Mouse (Mus musculus): ENCODE results near the gene Fam171a1. TPM values are rescaled to one million over a fixed set of nuclear protein-coding genes. Genes with fewer than 3 reads are reported as not detected.

The Fam171a1 gene
- total RNA-seq, 2 experiments from 2014 or later: 27.7 to 29.7 TPM

- no peak for DNase-seq
Measured at GRCm38 (mm10) chr2:3135297-3135684, 21.3 kb downstream of the Fam171a1 start.

- peak in 1 of 2 experiments; percentile 33 for DNase-seq
Measured at GRCm38 (mm10) chr2:3138308-3138707, 24.3 kb downstream of the Fam171a1 start.

DNA sequence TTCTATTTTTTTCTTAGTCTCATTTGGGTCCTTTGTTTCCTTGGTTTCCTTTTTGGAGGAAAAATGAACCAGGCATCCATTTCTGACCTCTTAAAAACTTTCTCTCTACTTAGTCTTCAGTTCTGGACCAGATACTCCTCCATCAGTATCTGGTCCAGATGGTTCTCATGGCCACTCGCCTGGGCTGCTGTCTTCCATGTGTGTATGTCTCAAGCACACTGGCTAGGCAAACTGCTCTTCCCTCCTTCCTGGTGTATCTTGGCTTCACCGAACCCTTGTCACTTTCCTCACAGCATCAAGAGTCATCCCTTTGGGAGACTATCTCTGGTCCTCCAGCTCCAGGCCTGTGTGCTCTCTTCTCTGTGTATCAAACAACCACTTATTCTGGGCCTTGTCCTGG lies 25.0 kb downstream of the Fam171a1 start:
- DNase-seq: no peak

DNA sequence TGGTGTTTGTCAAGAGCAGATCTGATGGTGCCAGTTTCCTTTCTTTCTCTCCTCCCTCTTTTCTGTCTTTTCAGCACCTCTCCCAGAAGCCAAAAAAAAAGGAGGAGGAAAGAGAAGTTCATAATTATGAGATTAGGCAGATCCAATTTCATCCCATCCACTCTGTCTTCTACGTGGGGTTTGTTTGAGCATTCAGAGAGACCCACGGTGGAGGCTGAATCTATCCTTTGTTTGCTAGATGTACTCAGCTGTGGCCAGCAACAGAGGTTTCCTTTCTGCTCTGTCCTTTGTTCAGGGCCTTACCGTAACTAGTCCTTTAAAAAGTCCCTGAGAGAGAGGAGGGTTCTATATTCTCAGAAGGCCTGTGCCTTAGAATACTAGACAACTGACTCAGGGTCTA lies 25.6 kb downstream of the Fam171a1 start:
- no peak for DNase-seq

GRCm38 (mm10) chr2:3140585-3140984 lies 26.6 kb downstream of the Fam171a1 start:
- DNase-seq: no peak

DNA sequence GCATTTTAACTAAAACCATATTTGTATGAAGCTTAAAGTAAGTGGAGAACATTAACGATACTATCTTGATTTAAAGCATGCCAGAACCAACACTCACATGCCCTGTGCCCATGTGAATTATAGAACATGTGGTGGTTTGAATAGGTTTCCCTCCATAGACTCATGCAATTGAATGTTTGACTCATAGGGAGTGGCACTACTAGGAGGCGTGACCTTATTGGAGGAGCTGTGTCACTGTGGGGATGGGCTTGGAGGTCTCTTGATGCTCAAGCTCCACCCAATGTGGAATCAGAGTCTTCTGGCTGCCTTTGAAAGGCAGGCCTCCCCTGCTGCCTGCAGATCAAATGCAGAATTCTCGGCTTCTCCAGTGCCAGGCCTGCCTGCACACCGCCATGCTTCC lies 27.8 kb downstream of the Fam171a1 start:
- DNase-seq: no peak

DNA sequence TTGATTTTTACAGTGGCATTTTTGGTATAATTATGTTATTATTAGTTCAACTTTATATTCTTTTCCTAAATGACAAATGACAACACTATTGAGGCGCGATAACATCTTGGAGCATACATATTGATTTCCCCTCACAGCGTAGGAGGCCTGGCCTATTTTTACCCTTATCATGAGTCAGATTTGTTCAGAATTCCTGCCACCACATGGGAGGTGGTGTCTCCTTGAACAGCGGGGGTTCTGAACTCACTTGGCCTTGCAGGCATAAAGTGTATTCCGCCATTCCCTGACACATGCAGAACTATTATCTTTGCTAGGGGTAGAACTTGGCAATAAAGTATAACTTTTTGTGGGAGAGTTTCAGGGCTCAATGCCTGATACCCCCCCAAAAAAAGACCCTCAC lies 30.3 kb downstream of the Fam171a1 start:
- DNase-seq: peak; percentile 60 to 62

DNA sequence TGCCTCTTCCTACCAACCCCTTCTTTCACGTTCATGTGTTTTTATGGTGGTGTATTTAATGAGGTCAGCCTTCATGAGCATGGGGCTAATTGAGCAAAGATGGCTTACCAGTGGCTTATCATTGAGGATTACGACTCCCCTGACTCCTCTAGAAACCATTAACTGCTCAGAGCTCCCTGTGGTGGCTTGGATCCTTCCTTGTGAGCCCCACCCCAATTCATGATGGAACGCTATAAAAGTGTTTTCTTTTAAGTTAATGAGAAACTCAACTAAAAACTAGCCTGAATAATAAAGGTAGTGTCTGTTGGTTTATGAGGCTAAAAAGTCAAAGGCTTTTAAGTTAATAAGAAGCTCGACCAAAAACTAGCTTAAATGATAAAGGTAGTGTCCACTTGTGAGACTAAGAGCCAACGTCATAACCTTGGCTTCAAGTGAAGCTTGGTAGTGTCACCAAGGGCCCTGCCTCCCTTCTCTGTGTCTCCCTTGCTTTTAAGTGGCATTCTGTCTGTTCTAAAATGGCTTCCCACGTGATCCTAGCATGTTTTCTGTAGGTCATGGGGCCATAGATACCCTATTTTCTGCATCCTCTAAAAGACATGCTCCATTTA lies 33.6 kb downstream of the Fam171a1 start:
- DNase-seq: no peak

GRCm38 (mm10) chr2:3148731-3149130 lies 34.7 kb downstream of the Fam171a1 start:
- DNase-seq: no peak

DNA sequence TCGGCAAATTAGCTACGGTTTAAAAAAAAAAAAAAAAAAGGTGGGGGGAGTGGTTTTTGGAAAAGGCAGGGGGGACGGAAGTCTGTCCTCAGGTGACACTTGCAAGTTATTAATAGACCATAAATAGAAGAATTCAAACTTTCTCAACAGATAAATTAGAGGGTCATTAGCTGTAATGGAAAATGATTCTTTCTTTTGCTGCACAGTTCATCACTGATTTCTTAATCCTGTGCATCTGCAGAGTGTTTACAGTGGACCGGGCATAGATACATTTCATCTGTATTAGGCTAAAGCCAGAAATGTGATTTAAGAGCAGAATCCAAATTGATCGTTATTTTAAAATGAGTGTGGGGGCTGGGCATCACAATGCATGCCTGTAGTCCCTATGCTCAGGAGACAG lies 36.3 kb downstream of the Fam171a1 start:
- DNase-seq: no peak

DNA sequence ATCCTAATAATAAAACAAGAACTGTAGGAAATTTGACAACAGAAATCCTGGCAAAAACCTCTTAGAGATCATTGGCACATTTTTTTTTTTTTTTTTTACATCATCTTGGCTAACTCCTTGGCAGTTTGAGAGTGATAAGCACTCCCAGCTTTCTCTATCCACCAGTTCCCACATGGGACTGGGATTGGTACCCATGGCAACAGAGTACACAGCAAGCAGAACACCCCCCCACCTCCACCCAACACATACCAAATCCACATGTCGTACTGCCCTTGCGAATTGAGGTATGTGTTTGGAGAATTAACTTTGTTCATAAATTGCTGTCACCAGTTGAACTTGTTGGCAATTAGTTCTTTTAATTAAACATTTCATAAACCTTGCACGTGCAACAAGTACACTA lies 37.3 kb downstream of the Fam171a1 start:
- no peak for DNase-seq

GRCm38 (mm10) chr2:3154091-3154665 lies 40.2 kb downstream of the Fam171a1 start:
- no peak for DNase-seq

DNA sequence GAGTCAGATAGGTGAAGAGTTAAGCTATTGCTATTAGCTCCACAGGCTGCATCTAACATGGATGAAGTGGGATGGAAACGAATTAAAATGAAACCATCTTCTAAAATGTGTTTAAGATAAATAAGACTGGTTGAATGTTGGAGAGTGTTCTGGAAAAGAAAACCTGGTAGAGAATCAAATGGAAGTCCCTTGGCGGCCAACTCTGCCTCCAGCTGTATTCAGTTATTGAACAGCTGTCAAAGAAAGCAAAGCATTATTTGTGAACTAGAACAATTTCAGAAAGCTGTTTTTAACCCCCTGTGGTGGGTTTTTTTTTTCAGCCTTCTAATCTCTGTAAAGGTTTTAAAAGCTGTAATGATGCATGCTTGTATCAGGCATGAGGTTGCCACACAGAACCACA lies 41.0 kb downstream of the Fam171a1 start:
- no peak for DNase-seq

GRCm38 (mm10) chr2:3157030-3157429 lies 43.0 kb downstream of the Fam171a1 start:
- no peak for DNase-seq

GRCm38 (mm10) chr2:3157661-3158344 lies 43.8 kb downstream of the Fam171a1 start:
- peak in 1 of 2 experiments; percentile 31 for DNase-seq

DNA sequence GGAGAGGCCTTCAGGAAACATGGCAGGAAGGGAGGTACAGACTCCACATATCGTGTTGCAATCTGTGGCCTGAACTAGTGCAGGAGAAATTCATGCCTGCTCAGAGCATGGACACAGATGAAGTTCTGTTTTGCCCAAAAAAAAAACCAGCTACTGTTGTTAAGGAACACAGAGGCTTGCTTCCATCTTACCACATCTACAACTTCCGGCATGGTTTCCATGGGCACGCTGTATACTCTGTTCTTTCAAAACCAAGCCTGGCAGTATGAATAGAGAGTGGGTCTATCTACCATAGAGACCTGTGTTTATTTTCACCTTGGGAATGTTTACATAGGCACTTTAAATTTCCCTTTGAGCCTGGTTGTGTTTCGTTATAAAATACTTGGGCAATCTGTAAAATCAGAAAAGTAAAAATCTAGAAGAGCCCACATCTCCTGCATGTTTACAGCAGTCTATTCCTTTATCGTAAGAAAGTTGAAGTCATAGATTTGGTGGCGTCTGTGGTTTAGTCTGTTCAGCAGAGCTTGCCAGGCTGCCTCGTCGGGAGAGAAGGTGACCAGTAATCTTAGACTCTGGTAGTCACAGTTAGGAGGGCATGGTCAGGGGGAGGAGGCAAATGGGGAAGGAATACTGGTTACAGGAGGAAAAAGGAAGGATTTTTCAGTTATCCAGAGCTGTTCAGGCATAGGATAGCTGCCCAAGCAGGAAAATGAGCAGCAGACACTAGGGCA lies 44.8 kb downstream of the Fam171a1 start:
- no peak for DNase-seq

DNA sequence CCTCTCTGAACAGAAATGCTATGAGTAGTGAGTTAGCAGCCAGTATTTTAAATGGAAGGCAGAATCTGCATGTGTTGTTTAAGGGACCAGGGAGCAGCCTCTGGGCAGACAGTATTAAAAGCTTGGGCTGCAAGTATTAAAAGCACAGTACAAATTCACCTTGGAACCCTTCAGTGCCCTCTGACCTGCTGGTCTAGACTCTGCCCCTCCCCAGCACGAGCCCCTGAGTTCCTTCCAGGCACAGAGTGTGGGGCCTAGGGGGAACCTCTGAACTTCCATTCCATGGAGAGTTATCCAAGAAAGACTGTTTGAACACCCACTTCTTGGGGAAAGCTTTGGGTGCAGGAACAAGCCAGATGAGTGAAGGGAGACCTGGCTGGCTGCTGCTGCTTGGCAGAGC lies 47.6 kb downstream of the Fam171a1 start:
- DNase-seq: no peak

GRCm38 (mm10) chr2:3163501-3164076 lies 49.6 kb downstream of the Fam171a1 start:
- DNase-seq: no peak

DNA sequence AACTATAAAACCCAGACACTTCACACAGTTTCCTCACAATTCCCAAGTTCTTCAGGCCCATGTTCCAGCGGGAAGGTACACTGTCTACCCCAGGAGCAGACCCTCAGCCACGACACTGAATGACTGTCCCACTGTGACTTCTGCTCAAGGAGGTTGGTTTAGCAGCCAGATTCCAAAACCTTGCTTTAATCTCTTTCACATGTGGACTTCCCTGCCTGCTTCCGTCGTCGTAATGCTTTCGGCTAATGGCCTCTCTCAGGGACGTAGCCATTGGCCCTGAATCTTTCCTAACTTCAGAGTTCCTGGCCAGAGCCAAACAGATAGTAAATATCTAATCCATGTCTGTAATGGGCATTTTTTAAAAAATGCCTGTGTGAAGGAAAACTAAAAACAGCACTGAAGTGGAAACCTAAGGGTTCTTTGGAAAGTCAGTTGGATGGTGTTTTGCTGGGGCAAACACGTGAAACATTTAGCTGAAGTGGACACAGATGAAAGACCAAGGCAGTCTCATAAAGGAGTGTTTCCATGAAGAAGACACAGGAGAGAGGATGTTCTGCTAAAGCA lies 51.1 kb downstream of the Fam171a1 start:
- DNase-seq: no peak

GRCm38 (mm10) chr2:3165890-3166605 lies 52.0 kb downstream of the Fam171a1 start:
- DNase-seq: no peak

DNA sequence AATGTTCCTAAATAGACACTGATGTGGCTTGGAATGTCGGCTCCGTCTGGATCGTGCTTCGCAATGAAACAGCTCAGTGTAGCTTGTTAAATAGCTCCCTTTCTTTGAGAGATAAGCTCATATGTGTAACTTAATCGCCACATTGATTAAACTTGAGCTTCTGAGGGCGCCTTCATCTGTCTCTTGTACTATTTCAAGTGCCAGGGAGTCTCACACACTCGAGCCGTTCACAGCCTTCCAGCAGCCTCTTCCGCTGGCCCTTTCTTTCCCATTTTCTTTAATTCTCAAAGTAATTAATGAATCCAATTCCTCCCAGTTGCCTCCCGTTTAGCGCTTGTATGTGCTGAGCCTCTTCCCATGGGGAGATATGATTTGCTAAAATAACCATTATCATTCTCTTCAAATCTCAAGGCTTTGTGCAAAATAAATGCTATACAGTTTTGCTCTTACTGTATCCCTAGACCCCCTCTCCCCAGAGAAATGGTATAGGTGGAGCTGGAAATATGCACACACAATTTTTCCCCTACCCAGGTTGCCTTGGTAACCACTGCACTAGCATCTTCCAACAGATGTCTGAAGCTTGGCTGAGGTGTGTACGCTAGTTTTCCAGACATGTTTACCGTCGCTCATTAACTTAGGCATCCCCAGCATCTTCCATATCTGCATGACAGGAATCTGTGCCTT lies 54.8 kb downstream of the Fam171a1 start:
- no peak for DNase-seq

Measured in adrenal gland, postnatal 36 days (tissue).